Mouse (Mus musculus): ENCODE measurements at regions not wholly inside any gene's neighbourhood (a gene's known extent, or its start where the extent isn't known, plus 50 kb on each side); places are given as distances from the start of the nearest gene placed in this dataset.
A peak's percentile ranks its signal among the peaks of the same experiment; 100 is the strongest.
"Not testable (repeated sequence)": the region's sequence is repeated elsewhere in the genome, so short reads cannot be mapped to it uniquely, and the experiment has no call there.

- DNase-seq (ENCODE audit: low spot score in 2 of 2), result no peak
These were observed 83.1 kb downstream of the Phlda1 start for GRCm38 (mm10) chr10:111589186-111589585.

GRCm38 (mm10) chr10:111592416-111593149 is 86.5 kb downstream of the Phlda1 start:
- DNase-seq (ENCODE audit: low spot score in 2 of 2), result no peak

- no peak for DNase-seq (ENCODE audit: low spot score in 2 of 2)
These were observed 87.2 kb downstream of the Phlda1 start for GRCm38 (mm10) chr10:111593280-111593679.

- DNase-seq (ENCODE audit: low spot score in 2 of 2), result no peak
These were observed 88.1 kb downstream of the Phlda1 start for GRCm38 (mm10) chr10:111594171-111594570.

- no peak for DNase-seq (ENCODE audit: low spot score in 2 of 2)
These were observed 88.6 kb downstream of the Phlda1 start for GRCm38 (mm10) chr10:111594651-111595050.

GRCm38 (mm10) chr10:111595513-111595995 is 89.5 kb downstream of the Phlda1 start:
- DNase-seq (ENCODE audit: low spot score in 2 of 2), result no peak

GRCm38 (mm10) chr10:111598650-111599049 is 92.6 kb downstream of the Phlda1 start:
- no peak for DNase-seq (ENCODE audit: low spot score in 2 of 2)

GRCm38 (mm10) chr10:111599297-111600250 is 93.5 kb downstream of the Phlda1 start:
- no peak for DNase-seq (ENCODE audit: low spot score in 2 of 2)

GRCm38 (mm10) chr10:111600251-111600620 is 94.2 kb downstream of the Phlda1 start:
- DNase-seq (ENCODE audit: low spot score in 2 of 2), result no peak

- DNase-seq (ENCODE audit: low spot score in 2 of 2), result peak; percentile 36 to 41
These were observed 94.6 kb downstream of the Phlda1 start for GRCm38 (mm10) chr10:111600677-111601099.

GRCm38 (mm10) chr10:111603166-111603565 is 97.1 kb downstream of the Phlda1 start:
- DNase-seq (ENCODE audit: low spot score in 2 of 2), result no peak

GRCm38 (mm10) chr10:111607381-111607780 is 101.3 kb downstream of the Phlda1 start:
- not testable (repeated sequence) for DNase-seq (ENCODE audit: low spot score in 2 of 2)

- DNase-seq (ENCODE audit: low spot score in 2 of 2), result no peak
These were observed 102.5 kb downstream of the Phlda1 start for GRCm38 (mm10) chr10:111608385-111609093.

GRCm38 (mm10) chr10:111609889-111610288 is 103.8 kb downstream of the Phlda1 start:
- no peak for DNase-seq (ENCODE audit: low spot score in 2 of 2)

GRCm38 (mm10) chr10:111619627-111620270 is 113.7 kb downstream of the Phlda1 start:
- no peak for DNase-seq (ENCODE audit: low spot score in 2 of 2)

GRCm38 (mm10) chr10:111620927-111621676 is 115.0 kb downstream of the Phlda1 start:
- no peak for DNase-seq (ENCODE audit: low spot score in 2 of 2)

- DNase-seq (ENCODE audit: low spot score in 2 of 2), result no peak
These were observed 116.7 kb downstream of the Phlda1 start for GRCm38 (mm10) chr10:111622789-111623188.

GRCm38 (mm10) chr10:111624021-111624420 is 117.9 kb downstream of the Phlda1 start:
- DNase-seq (ENCODE audit: low spot score in 2 of 2), result no peak

- DNase-seq (ENCODE audit: low spot score in 2 of 2), result no peak
These were observed 118.5 kb downstream of the Phlda1 start for GRCm38 (mm10) chr10:111624624-111625023.

GRCm38 (mm10) chr10:111625573-111625972 is 119.5 kb downstream of the Phlda1 start:
- no peak for DNase-seq (ENCODE audit: low spot score in 2 of 2)
